Mouse (Mus musculus) cortical plate, adult 2 months (tissue): ENCODE data around the gene Tsc1.

Experiments
- CTCF ChIP-seq: fragments of 200-500 bp; IDR thresholded peaks from 2 replicates; pipeline ENCODE4 v1.5.1; 2011; ENCODE audit warnings: mild to moderate bottlenecking, control low read depth, low read length; ENCODE audit not compliant: insufficient read depth; ENCODE audit errors: extremely low read depth
- POLR2A ChIP-seq: fragments of 200-500 bp; IDR thresholded peaks from 2 replicates; pipeline ENCODE4 v1.6.1; 2011; ENCODE audit warnings: mild to moderate bottlenecking, low read length, control low read depth; ENCODE audit not compliant: insufficient read depth; ENCODE audit errors: extremely low read depth

DNA sequence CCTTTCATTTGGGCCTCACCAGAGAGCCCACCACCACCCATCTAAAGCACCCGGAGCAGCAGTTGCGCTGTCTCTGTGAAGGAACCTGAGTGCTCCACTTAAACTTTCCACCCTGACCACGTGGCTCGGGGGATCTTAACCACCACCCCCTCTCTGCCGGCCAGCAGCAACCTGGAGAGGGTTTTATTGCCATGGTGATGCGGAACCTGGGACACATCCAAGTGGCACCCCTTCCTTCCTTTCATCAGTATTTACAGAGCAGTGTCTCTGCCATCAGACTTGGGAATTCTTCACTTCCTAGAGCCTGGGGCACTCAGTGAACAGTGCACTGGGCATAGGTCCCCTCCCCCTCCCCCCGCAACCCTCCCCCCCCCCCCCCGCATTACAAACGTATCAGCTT lies 82.9 kb downstream of the Tsc1 start:
- TF ChIP-seq POLR2A: no peak
- TF ChIP-seq CTCF: no peak
